Mouse (Mus musculus) kidney, adult 8-10 months (tissue): Measurements from ENCODE around the gene Galnt9.
A peak's percentile ranks its signal among the peaks of the same experiment; 100 is the strongest.

Source experiments
- DNase-seq, 2 experiments: peaks; one replicate each; pipeline ENCODE4 v3.0.0; 2022

Gene Galnt9

DNA sequence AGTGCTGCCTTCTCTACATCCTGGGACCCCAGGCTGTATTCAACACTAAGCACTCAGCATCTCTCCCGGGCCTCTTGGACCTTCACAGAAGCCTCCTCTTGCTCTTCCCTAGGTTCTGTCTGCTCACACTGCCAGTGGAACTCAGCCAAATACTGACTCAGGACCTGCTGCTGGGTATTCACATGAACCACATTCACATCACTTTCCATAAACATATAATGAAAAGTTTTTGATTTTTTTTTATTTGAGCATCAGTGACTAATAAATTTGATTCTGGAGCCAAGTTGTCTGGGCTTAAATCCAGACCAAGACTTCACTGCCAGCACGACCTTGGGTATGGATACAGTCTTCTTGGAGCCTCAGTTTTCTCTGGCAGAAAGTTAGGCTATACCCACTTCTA is 3.2 kb upstream of the Galnt9 start:
- no peak for DNase-seq

DNA sequence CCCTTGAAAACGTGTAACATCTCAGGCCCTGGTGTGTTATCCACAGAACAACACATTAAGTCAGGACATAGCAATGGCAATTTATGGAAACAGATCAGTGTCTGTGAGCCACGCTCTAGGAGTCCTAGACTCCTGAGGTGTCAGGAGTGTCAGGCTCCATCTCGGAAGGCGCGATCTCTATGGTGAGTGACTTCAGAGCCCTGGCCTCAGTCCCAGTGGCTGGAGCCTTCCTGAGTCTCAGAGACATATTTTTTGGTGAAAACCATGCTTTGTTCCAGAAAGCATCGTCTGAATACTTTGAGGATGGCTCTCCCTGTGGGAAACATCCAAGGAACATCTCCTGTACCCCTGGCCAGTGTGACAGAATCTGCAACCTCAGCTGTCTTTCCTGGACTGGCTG is 2.7 kb upstream of the Galnt9 start:
- no peak for DNase-seq

DNA sequence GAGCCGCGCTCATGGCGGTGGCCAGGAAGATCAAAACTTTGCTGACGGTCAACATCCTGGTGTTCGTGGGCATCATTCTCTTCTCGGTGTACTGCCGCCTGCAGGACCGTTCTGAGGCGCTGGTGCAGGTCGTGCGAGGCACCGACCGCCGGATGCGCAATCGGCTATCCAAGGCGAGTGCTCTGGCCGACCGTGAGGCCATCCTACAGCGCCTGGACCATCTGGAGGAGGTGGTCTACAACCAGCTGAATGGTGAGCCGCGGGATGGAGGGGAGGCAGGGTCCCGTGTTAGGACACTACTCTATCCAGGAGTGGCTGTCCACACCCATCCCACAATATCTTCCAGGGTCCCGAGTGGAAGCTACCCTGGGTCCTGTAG is 525 bp downstream of the Galnt9 start:
- no peak for DNase-seq

DNA sequence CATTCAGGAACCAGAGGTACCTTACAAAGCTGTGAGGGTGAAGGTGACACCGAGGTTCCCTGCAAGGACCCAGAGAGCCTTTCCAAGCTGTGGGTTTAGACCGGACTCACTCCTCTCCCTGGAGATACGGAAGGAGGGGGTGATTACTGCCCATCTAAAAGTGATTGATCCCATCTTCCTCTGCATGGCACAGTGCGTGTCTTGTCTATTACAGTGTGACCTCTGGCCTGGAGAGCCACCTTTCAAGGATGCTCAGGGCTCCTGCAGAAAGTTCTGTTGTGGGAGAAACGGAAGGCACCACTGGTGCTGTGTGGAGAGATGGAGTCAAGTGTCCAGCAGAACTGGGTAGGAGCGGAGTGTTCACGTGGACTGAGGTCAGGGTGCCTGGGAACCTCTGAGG is 1.2 kb downstream of the Galnt9 start:
- DNase-seq, result no peak

DNA sequence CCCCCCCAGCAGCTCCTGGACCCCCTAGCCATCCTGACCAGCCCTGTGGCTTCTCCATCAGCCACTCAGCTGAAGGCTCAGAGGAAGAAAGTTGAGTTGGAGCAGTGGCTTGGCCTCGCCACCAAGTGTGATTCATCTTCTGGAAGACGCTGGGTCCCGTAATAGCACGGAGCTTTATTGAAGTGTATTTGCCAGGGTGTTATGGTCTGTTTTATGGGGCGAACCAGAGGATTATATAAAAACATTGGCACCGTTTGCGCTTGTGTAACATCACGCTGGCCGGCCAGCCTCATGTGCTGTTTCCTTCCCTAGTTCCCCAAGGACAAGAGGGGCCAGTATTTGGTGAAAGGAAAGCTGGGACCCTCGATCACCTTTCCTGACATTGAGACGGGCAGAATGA is 2.0 kb downstream of the Galnt9 start:
- no peak for DNase-seq

DNA sequence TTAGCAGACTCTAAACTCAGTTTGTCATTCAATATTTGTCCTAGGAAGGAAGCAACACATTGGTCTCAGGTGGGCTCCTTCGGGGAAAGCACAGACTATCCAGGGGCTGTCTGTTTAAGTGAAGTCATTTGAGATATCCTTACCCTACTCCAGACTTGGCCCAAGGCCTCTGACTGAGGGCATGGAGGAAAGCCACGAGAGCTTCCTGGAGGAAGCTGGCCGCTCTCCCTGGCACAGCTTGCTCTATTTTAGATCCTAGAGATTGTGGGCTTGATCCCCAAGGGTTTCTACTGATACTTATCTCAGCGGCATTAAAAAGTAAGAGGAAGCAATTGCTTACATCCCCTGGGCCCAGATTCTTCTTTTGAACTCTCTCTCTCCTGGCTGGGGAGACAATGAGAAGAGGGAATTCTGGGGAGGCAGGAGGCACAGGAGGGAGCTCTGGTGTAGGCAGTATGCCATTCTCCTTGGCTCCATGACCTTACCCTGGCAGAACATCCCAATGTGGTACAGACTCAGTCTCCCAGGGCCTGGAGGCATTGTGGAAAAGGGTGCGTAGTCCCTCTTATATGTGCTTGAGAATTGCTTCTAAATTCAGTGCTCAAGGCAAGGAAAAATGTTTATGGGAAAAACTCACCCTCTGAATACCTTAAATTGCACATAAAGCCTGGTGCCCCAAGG is 2.7 kb downstream of the Galnt9 start:
- DNase-seq, result no peak

DNA sequence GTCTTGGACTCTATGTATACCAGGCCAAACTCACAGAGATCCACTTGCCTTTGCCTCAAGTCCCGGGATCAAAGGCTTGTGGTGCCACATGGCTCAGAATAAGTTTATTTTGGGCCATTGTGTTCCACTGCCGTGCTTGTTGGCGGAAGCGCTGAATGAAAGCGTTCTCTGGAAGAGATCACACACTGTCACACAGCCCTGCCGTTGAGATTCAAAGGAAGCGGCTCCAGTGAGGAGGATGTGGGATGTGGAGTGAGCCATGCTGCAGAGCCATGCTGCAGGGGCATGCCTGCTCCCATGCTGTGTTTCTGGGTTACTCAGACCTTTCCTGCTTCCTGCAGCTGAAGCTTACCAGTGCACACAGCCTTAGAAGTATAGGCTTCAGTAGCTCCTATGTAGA is 4.3 kb downstream of the Galnt9 start:
- DNase-seq, result no peak

DNA sequence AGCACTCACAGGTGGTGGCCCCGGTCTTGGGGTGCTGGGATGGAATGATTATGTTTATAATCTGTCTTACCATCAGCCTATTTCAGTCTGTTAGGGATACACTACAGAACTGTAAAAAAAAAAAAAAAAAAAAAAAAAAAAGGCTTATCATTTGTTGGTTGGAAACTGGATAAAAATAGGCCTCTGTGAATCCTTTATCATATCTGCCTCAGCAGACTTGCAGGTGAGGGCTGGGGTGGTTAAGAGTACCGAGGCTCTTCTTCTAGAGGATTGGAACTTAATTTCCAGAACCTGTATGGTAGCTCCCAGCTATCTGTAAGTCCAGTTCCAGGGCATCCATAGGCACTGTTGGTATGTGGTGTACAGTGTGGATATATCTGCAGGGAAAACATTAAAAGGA is 6.0 kb downstream of the Galnt9 start:
- no peak for DNase-seq

DNA sequence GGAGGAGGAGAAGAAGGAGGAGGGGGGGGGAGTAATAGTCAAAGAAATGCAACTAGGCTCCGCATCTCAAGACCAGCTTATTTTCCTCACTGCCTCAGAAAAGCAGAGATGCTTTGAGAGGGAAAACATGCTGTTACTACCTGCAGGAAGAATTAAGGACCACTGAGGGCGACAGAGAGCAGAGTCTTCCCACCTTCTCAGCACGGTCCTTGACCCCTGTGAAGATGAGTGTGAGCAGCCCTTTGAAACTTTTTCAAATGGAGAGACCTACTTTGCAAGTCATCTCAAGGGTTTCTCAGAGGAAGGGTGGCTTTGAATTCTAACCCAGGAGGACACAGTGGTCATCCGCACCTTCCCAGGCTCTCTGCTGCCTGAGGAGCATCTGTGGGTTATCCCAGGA is 6.7 kb downstream of the Galnt9 start:
- DNase-seq, result no peak

DNA sequence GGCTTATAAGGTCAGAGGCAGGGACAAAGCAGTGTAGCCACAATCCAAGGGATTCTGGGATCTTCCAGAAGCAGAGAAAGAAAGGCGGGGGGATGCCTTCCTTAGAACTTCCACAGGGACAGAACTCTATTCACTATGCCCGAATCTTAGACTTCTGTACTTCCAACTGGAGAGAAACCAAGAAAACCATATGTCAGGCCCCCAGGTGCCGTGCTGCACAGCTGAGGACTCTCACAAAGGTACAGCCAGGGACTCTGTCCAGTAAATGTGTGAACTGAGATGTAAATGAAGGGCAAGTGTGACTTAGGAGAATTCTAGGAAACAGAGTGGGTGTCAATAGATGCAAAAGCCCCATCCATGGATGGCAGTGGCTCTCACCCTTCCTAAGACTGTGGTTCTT is 7.8 kb downstream of the Galnt9 start:
- DNase-seq, result no peak

DNA sequence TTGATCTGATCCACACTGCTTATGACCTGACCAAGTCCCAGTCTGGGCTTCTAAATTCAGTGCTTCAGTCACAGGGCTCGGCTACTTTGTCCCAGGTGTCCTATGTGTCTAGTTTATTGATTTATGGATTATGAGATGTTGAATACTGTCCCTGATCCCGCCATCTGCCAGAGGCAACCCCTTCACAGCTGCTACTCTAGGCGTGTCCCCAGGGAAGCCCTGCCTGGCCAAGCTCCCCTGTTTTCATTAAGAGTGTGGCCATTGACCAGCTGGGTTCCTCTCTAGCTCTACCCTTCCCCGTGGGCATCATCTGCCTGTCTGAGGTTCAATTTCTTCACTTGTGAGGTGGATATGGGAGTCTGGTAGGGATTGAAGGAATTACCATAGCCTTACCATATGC is 9.2 kb downstream of the Galnt9 start:
- no peak for DNase-seq

DNA sequence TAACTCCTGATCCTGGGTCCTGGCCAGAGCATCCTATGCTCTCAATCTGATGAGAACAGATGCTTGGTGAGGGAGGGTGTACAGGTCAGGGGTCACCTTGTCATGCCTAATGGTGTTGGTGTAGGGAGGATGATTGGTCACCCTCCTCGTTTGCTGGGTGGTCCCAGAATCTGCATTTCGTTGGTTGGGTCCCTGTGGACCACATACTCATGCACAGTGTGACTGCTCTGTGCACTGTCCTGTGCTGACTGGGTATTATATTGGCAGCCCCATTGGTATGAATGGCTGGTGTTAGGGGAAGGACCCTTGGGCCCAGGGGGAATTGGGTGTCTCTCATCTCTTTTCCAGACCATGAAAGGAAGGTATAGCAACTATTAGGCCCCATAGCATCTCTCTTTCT is 11.0 kb downstream of the Galnt9 start:
- no peak for DNase-seq

DNA sequence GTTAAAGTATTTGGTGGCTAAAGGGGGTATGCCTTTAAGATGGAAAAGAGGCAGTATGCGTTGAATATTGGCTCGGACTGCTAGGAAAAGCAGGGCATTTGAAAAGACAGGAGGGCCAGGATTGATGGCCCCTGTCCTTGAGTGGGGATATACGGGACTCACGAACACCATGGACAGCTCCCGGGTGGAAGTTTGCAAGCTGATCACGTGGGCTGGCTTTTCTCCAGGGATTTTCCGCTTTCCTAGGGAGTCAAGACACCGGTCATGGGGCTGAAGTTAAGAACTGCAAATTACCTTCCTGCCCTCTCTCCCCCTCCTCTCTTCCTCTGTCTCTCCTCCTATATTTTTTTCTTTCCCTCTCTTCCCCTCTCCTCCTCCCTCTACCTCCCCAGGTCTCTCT is 14.2 kb downstream of the Galnt9 start:
- DNase-seq, result peak; percentile 69 to 89

DNA sequence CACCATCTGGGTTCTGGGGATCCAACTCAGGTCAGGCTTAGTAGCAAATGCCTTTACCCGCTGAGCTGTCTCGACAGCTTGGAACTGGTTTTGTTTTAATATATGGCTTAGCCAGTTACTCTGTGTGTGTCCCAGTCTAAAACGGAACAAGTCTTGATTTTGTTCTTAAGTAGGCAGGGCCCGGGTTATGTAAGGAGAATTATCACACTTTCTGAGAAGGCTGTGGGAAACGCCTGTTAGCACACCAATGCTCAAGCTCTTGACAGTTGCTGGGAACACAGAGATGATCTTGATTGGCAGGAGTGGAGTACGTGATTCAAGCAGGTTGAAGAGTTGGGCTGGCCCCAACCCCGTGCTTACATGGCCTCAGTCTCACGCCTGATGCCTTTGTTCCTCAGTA is 15.5 kb downstream of the Galnt9 start:
- DNase-seq, result no peak

DNA sequence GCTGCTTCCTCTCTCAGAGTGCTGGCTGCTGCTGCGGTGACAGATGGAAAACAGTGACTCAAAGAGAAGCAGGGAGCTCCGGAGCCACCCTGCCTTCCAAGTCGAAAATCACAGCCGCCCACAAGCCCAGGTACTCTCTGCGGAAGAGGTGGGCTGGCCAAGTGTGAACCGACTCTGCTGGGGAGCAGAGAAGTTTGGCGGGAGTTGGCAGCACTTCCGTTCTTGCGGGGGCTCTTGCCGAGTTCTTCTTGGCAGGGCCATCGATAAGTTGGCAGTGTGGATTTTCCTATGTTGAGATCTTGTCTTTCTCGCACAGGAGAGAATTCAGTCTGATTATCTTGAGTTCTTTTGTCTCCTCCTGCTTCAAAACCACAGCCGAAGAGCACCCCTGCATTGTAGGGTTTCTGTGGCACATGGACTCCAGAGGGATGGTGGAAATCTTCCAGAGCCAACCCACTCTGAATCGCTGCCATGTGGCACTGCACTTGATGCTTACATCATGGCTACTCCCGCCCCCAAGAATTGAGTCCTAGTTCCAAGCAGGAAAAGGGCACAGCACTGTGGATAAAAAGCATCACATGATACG is 18.7 kb downstream of the Galnt9 start:
- DNase-seq, result no peak

DNA sequence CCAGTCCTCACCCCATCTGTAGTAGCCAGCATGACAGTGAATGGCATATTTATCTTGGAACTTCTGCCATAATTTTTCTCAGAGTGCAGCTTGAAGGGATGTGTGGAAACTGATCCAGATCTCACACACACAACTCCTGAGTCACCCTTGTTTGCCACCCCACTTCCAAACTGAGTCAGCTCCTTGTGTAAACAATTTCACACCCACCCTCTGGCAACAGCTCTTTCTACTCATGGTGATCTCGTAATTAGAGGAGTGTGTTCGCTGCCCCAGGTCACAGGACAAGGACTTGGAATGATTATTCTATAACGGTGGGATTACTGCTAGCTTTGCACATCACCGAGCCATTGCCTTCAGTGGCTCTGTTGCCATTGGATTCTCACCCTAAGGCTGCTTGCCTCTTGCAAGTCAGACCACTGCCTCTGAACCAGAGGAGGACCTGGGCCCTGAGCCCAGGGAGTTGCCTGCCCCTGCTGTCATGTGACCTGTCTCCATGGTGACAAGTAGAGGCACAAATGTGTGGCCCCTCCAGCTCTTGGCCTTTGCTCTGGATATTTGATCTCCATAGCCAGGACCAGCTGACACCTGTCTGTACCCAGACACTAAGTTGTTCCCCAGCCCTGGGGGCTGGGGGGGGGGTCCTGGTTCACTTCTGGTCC is 21.0 kb downstream of the Galnt9 start:
- DNase-seq, result no peak

DNA sequence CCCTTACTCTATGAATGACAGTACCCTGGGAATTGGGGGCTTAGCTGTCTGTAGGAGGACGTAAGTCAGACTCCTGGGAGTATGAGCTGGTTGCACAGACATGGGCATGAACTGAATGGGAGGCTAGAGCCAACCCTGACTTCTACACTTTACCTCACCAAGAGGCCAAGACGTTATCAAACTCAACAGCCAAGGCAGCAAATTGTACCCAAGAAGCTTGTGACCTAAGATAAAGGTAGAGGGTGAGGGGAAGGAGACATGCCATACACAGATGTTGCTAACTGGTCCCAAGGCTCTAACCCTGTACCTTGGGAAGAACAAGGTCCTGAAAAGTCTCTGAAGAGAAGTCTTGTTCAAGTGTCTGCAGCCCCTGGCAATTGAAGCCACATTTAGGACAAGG is 23.4 kb downstream of the Galnt9 start:
- DNase-seq, result no peak

DNA sequence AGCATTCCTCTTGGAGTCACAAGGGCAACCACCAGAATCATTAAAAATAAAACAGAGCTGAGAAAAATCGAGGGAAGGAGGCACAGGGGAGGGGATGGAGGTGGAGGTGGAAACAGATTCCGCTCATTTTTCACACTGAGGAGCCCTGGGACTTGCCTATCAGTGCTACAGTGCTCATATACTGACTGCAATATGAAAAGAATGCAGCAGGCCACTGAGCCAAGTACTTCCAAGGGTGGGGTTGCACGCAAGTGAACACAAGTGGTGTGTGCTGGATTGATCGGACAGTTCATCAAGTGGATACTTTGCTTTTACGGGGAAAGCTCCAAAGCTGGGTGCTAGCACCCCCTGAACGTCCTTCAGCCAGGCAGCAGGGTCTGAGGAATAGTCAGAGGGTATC is 30.7 kb downstream of the Galnt9 start:
- no peak for DNase-seq

DNA sequence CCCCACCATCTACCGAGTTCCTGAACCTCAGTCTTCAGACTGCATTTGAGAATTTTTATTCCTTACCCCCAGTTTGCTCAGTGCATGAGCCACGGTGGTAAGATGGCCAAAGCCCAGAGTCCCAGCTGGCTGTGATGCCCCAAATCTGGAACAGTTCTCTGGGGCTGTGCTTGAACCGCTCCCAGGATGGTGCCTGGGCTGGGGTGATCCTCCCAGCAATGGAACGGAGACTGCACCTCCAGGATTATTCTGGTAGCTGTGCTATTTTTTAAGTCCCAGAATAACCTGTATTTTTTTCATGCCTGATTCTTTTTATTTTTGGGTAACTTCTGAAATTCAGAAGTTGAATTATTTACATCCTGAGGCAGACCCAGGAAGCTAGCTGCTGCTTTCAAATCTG is 35.1 kb downstream of the Galnt9 start:
- no peak for DNase-seq

DNA sequence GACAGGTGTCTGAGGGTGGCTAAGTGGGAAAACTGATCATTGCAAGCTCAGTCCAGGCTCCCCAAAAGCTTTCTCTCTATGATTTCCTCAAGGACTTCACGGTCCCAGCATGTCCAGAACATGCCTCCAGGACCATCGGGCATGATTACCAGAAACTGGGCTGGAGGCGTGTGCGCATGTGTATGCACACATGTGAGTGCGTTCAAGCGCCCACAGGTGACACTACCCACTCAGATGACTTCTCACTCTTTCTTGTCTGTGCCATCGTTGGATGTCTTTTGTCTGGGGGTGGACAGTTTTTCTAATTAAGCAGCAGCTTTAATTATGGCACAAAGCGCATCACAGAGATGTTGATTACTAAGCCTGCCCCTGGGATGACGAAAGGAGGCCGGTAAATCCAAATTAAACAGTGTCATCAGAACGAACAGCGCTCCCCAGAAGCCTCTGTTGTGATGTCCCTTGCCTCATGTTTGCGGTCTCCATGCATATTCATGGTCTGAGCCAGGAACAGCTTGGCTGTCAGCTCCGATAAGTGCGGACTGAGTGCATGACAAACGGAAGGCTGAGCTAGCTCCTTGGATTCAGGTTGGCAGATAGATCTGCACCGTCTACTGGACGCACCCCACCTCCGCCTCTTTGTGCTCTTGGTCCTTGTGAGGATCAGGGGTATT is 36.5 kb downstream of the Galnt9 start:
- DNase-seq, result no peak

DNA sequence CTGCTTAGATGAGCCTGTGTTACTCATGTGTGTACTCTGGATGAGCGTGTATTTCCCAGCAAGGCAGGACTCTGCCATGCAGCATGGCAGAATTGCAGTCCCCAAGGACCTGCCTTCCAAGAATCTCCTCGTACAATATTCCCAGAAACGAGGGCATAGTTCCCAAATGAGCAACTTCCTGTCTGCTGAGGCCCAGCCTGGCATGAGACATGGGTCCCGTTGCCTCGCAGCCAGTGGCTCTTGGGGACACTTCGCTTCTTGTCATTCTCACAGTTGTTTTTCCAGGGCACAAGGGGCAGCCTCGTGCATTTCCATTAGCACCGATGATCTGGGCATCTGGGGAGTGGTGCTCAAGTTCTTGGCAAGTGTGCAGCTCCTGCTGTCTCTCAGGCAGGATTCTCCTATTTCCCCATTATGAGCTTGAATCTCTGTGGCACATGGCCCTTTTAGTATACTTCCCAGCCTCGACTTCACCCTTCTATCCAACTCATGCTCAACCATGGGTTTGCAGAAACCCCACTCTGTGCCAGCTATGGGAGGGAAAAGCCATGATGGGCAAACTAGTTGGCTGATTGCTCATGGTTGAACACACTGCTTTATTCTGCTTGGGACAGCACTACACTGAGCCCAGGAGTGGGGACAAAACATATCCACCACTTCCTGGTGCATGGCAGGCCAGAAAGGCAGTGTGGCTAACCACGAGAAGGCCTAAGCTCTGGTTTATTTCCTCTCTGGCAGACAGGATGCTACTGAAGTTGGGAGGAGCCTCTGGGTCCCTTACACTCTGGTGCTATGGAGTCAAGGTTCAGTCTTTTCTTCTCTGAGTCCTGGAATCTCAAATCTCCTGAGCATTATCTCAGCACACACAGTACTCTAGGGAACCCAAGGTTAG is 38.7 kb downstream of the Galnt9 start:
- peak in 1 of 2 experiments; percentile 4 for DNase-seq

DNA sequence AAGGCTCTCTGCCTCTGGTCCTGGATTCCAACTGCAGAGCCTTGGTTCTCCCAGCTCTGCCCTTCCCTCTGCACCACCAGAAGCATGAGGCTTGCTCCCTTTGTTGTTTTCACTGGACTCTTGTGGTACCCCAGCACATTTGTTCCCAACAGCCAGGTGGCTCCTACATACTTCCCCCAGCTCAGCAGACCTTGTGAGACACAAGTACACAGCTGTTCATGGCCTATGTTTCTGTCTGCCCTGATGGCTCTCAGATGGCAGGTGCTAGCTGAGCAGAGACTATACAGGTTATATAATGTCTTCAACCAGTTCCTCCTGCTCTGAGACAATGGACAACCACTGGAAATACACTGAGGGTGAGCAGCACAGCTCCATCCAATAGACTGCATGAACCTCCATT is 43.3 kb downstream of the Galnt9 start:
- no peak for DNase-seq

DNA sequence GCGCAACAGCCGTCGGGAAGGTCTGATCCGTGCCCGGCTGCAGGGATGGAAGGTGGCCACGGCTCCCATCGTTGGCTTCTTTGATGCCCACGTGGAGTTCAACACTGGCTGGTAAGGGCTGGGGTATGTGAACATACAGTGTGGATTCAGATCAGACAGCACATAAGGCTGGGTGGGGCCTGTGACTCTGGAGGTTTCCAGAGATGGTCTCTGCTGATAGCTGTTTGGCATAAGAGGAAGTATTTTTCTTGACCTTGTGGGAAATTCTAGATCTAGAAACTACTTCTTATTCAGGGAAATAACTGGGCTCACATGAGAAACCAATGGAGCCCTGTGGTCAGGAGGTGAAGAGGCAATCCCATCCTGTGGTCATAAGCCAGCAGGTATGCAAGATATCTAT is 45.7 kb downstream of the Galnt9 start:
- DNase-seq, result no peak
